Mouse (Mus musculus): ENCODE data around the gene Dock3.

DNA sequence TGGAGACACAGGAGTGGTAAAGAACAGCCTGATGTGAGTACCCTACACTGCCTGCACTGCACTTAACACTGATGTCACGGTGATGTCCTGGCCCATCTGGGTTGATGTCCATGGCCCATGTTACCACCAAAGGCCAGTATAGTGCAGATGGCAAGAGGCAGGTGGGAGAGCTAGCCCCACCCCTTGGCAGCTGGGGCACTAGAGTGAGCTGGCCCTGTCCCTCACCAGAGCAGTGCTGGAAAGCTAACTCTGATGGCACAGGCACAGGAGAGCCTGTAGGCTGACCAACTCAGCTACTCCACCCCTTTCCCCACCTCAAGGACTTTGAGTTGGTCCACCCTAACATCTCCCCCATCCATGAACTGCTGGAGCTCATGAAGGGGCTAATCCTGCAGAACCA is 7.1 kb downstream of the Dock3 start:
- no peak for TF ChIP-seq GATA1 (IDR thresholded peaks at IDR 0.05; ENCODE audit: borderline replicate concordance, low read length)
- TF ChIP-seq FLI1 (IDR thresholded peaks at IDR 0.05; ENCODE audit: low read length), result no peak

Measured in megakaryocyte, embryonic 14.5 days (primary cell).